Mouse (Mus musculus) limb, embryonic 10.5 days (tissue): ENCODE measurements around the gene Polr1e. TPM values are rescaled to one million over a fixed set of nuclear protein-coding genes. Genes with fewer than 3 reads are reported as not detected.
"Not testable (repeated sequence)": the region's sequence is repeated elsewhere in the genome, so short reads cannot be mapped to it uniquely, and the experiment has no call there.

Source experiments
- DNase-seq: peaks from one replicate; pipeline ENCODE4 v3.0.0-alpha.2; 2017; ENCODE audit warnings: low spot score
- H3K27ac ChIP-seq: fragments of 300-500 bp; sonication (generic); 2 replicates; pipeline ENCODE4 v1.5.1; 2016; ENCODE audit warnings: mild to moderate bottlenecking
- H3K27me3 ChIP-seq: fragments of 300-500 bp; sonication (generic); 2 replicates; pipeline ENCODE4 v1.6.1; 2016; ENCODE audit warnings: low read depth, mild to moderate bottlenecking; ENCODE audit not compliant: poor library complexity, severe bottlenecking
- H3K36me3 ChIP-seq: fragments of 300-500 bp; sonication (generic); 2 replicates; pipeline ENCODE4 v1.6.1; 2016; ENCODE audit warnings: mild to moderate bottlenecking, moderate library complexity
- H3K4me1 ChIP-seq: fragments of 300-500 bp; sonication (generic); 2 replicates; pipeline ENCODE4 v1.6.1; 2016
- H3K4me3 ChIP-seq: fragments of 300-500 bp; sonication (generic); 2 replicates; pipeline ENCODE4 v1.5.1; 2016; ENCODE audit warnings: mild to moderate bottlenecking, moderate library complexity
- H3K9me3 ChIP-seq: fragments of 300-500 bp; sonication (generic); replicated peaks from 2 replicates; pipeline ENCODE4 v1.6.1; 2016; ENCODE audit warnings: mild to moderate bottlenecking
- WGBS: fragments of 180-500 bp; shearing (Covaris S2); methylation state at CpG from one replicate; pipeline ENCODE4 v1.1.7; 2016; 5-methylcytosine and 5-hydroxymethylcytosine counted together
- polyA plus RNA-seq: library from polyadenylated mRNA; unstranded; fragments of >200 nt; fragmentation: Nextera tagmentation; extraction: Ambion mirVana; gene quantifications from 2 replicates; pipeline ENCODE4 v1.2.1, GENCODE M21; 2016

Gene Polr1e
- polyA plus RNA-seq, 1 experiment from 2014 or later: 60.8 TPM

GRCm38 (mm10) chr4:45081041-45081440, 62.7 kb downstream of the Polr1e start:
- H3K36me3 ChIP-seq: peaks cover 12% of the 10 kb centered on the region
- not testable (repeated sequence) for H3K4me3 ChIP-seq, DNase-seq, H3K9me3 ChIP-seq, H3K27ac ChIP-seq, H3K27me3 ChIP-seq
- peaks cover 18% of the 10 kb centered on the region for H3K4me1 ChIP-seq
- WGBS: 92% methylated on average over 4 of the region's 4 CpGs

- H3K4me3 ChIP-seq: peak overlapping the region; percentile 94
- no peak for DNase-seq
These were observed 64.6 kb downstream of the Polr1e start for GRCm38 (mm10) chr4:45082951-45083350.

GRCm38 (mm10) chr4:45083487-45083886, 65.1 kb downstream of the Polr1e start:
- Histone ChIP-seq H3K9me3 (no peaks in the 10 kb centered on the region), H3K4me1 (peaks cover 18% of the 10 kb centered on the region), H3K4me3 (peak overlapping the region; percentile 94), H3K27ac (no peak overlapping the region), H3K36me3 (peaks cover 8% of the 10 kb centered on the region), H3K27me3 (no peaks in the 10 kb centered on the region)
- no peak for DNase-seq
- WGBS: 6% methylated on average over 8 of the region's 8 CpGs

More at GRCm38 (mm10) chr4:45082951-45083350, 64.6 kb downstream of the Polr1e start:
- peaks cover 10% of the 10 kb centered on the region for H3K36me3 ChIP-seq
- H3K4me1 ChIP-seq: peaks cover 18% of the 10 kb centered on the region
- no peaks in the 10 kb centered on the region for H3K9me3 ChIP-seq
- WGBS: 89% methylated on average over 9 of the region's 9 CpGs
- no peaks in the 10 kb centered on the region for H3K27me3 ChIP-seq
- H3K27ac ChIP-seq: no peak overlapping the region

GRCm38 (mm10) chr4:45084021-45084894, 65.9 kb downstream of the Polr1e start, which contains the start of gene Fbxo10:
Gene Fbxo10, minus strand, starts transcription at chr4:45084604.
- Histone ChIP-seq H3K9me3 (no peaks in the 10 kb centered on the region), H3K4me1 (peaks cover 18% of the 10 kb centered on the region), H3K36me3 (0 out of 2 replicates have a peak, but pooled peaks cover 4% of the 10 kb centered on the region), H3K27ac (peak within 1 kb of the TSS; percentile 94), H3K27me3 (no peaks in the 10 kb centered on the region), H3K4me3 (peak within 1 kb of the TSS; percentile 94)
- DNase-seq: peak; percentile 96
- WGBS: under 1% methylated on average over 76 of the region's 77 CpGs

GRCm38 (mm10) chr4:45084895-45085290, 66.5 kb downstream of the Polr1e start:
- 0 out of 2 replicates have a peak, but pooled peaks cover 1% of the 10 kb centered on the region for H3K36me3 ChIP-seq
- peaks cover 18% of the 10 kb centered on the region for H3K4me1 ChIP-seq
- peak overlapping the region; percentile 94 for H3K27ac ChIP-seq
- H3K27me3 ChIP-seq: no peaks in the 10 kb centered on the region
- 53% methylated on average over 8 of the region's 8 CpGs for WGBS
- peak overlapping the region; percentile 94 for H3K4me3 ChIP-seq
- H3K9me3 ChIP-seq: no peaks in the 10 kb centered on the region
- no peak for DNase-seq

Other genes with a start within 250 kb of the Polr1e start
- 80.9 and 91.8 TPM in 2 replicates for gene Grhpr, start 37.2 kb upstream of the Polr1e start, polyA plus RNA-seq
- 35.5 and 43.0 TPM in 2 replicates for gene Zbtb5, start 6.2 kb upstream of the Polr1e start, polyA plus RNA-seq
- gene Fbxo10, start 66.0 kb downstream of the Polr1e start, polyA plus RNA-seq: 13.7 and 17.9 TPM in 2 replicates
- 210 and 265 TPM in 2 replicates for gene Tomm5, start 89.5 kb downstream of the Polr1e start, polyA plus RNA-seq
- gene Frmpd1, start 166.3 kb downstream of the Polr1e start, polyA plus RNA-seq: 0.45 and 1.2 TPM in 2 replicates